Mouse (Mus musculus): Measurements from ENCODE around the gene Mansc4.

Mansc4 gene

DNA sequence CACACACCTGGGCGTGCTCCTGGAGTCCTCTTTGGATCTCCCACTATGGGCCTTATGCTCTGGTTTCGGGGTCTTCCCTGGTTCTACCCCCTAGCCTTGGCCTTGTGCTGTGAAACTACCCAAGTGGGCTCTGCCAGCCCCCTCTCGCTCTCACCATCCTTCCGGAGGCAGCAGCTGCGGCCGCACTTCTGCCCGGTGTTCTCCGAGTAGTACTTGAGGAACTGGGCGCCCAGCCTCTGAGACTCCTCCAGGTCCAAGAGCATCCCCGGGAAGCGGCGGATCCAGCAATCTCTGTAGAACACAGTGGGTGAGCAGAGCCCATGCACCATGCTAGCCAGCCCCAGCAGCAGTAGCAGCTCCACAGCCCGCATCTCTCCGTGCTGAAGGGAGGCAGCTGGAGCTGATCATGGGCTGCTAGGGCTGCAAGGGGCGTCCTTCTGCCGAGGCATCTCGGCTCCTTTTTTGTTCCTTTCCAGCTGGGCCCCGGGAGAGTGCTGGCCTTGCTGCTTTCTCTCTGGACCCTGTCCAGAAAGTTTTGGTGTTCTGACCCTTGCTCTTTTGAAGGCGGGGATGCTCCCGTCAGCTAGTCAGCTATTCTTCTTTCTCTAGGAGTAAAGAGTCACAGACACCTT, at the start of gene Mansc4:
Gene Mansc4, minus strand, starts transcription at position 439 of the 632 bp plus-strand sequence.
- peak; percentile 12 to 28 for DNase-seq

- no peak for DNase-seq
Observed at GRCm38 (mm10) chr6:147127239-147127638, 40.4 kb upstream of the Mansc4 start.

- DNase-seq, result no peak
Observed at GRCm38 (mm10) chr6:147121320-147121719, 34.5 kb upstream of the Mansc4 start.

GRCm38 (mm10) chr6:147118190-147118589, 31.4 kb upstream of the Mansc4 start:
- no peak for DNase-seq

DNA sequence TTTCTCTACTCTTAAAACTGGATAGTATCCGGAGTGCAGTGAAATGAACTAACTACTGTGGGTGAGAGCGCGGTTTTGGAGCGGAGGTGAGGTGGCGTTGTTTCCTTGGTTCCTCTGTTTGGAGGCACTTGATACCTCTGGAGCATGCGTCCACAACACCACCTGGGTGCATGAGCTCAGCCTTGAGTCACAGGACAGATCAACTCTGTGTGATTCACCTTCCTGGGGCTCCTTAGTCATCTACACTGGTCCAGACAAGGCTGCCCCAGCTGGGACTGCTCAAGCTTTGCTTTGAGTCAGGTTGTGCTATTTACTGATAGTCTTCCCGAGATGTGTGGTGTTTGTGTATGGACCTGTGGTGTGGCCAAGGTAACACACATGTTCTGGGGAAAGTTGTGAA, 30.9 kb upstream of the Mansc4 start:
- no peak for DNase-seq

GRCm38 (mm10) chr6:147116579-147116978, 29.7 kb upstream of the Mansc4 start:
- peak; percentile 58 to 72 for DNase-seq

- no peak for DNase-seq
Observed at GRCm38 (mm10) chr6:147109283-147109682, 22.5 kb upstream of the Mansc4 start.

DNA sequence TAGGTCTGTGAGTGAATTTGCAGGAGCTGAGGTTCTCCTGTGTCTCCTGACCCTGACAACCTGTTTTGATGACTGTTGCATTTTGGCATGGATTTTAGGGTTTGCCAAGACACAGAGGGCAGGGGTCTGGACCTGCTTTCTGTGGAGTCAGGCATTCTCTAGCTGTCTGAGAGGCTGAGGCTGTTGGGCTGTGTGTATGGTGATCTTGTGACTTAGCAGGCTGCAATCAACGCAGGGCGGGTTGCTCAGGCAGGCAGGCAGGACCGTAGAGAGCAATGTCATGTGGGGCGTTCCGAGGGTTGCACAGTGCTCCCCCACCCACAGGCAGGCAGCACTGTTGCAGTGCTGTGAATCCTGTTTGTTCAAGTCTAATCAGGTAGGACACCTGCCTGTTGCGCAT, 19.9 kb upstream of the Mansc4 start:
- no peak for DNase-seq

DNA sequence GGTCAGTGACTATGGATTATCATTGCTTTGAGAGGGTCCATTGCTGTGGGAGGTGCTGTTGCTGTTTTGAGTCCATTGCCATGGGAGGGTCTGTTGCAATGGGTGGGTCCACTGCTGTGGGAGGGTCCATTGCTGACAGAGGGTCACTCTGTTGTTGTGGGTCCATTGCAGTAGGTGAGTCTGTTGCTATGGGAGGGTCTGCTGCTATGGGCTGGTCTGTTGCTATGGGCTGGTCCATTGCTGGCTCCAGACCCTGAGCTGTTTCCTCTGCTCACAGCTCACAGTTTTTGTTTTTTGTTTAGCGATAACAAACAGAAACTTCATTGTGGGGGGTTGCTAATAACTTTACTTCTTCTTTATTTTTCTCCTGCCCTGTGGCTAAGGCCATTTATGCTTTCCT, 18.7 kb upstream of the Mansc4 start:
- DNase-seq, result no peak

DNA sequence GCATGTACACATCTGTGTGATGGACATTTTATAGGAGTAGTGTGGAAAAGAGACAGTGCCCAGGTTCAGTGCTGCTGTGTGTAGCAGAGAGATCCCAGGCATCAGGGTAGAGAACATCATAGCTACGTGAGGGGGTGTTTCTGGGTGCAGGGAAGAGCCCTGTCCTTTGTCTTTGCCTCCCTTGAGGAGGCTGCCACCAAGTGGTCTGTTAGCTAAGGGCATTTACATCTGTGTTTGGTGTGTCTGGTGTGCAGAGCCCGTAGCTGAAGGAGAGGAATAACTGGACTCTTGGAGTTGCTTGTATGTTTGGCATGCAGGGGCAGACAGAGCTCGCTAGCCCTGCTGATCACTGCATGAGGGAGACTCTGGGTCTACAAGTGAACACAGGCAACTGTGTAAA, 15.5 kb upstream of the Mansc4 start:
- no peak for DNase-seq

- peak; percentile 62 to 65 for DNase-seq
Observed at GRCm38 (mm10) chr6:147099458-147100277, 12.8 kb upstream of the Mansc4 start.

DNA sequence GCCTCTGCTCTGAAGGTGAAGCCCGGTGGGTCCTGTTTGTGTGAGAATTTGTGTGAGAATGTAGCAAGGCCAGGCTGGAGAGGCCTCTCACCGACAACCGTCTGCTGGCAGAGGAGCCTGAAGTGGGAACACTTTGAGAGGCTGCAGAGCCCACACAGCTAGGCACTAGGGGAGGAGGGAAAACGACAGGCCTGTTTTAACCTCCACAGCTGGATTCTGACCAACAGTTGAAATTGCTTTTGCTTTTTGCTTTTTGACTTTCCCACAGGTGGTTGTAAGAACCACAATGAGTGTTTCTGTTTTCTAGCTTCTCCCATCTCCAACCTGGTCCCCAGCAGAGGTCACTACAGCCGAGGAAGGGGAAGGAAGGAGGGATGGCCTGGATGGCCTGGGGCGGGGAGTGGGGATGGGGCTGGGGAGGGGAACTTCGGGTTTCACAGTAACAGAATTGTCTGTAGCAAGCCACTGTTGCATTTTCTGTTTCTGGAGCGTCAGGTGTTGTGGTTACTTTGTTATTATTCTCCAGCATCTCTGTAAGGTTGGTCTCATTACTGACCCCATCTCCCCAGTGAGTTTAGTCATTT, 10.6 kb upstream of the Mansc4 start:
- DNase-seq, result no peak

- no peak for DNase-seq
Observed at GRCm38 (mm10) chr6:147096934-147097333, 10.1 kb upstream of the Mansc4 start.

DNA sequence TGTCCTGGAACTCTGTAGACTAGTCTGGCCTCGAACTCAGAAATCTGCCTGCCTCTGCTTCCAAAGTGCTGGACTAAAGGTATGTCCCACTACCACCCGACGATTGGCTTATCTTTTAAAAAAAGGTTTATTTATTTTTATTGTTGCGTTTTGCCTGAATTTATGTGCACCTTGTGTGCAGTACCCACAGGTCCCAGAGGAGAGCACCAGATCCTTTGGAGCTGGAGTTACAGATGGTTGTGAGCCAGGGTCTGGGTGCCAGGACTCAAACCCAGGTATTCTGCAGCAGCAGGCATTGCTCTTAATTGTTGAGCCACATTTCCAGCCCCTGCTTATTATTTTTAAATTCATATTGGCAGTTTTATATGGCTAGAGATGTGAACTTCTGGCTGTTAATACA, 9.3 kb upstream of the Mansc4 start:
- no peak for DNase-seq

GRCm38 (mm10) chr6:147094771-147095170, 7.9 kb upstream of the Mansc4 start:
- DNase-seq, result no peak

- no peak for DNase-seq
Observed at GRCm38 (mm10) chr6:147092136-147092535, 5.3 kb upstream of the Mansc4 start.

DNA sequence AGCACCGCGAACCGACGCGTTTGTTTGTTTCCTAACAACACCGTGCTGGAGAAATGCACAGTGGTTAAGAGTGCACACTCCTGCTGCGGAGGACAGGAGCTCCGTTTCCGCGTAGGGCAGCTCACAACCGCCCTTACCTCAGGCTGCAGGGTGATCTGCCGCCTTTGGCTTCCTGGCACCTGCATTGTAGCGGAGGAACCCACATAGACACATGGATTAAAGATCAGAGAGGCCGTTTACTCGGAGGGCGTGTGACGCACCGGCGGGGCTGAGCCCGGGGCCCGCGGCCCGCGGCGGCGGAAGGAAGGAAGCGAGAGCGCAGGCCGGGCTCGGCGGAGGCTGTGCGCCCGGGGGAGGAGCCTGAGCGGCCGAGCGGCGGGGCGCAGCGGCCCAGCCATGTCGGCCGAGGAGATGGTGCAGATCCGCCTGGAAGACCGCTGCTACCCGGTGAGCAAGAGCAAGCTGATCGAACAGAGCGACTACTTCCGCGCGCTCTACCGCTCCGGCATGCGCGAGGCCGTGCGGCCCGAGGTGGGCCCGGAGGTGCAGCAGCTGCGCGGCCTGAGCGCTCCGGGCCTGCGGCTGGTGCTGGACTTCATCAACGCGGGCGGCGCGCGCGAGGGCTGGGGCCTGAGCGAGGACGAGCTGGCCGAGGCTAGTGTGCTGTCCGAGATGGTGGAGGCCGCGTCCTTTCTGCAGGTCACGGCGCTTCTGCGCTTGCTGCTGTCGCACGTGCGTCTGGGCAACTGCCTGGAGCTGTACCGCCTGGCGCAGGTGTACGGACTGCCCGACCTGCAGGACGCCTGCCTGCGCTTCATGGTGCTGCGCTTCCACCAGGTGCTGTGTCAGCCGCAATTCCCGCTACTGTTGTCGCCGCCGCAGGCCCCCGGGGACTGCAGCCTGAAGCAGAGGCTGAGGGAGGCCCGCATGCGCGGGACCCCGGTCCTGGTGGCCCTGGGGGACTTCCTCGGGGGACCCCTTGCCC, 4.6 kb upstream of the Mansc4 start, which contains the start of gene Klhl42:
Gene Klhl42, plus strand, starts transcription at position 244 of the 985 bp plus-strand sequence.
- peak; percentile 84 to 90 for DNase-seq

GRCm38 (mm10) chr6:147090191-147090590, 3.4 kb upstream of the Mansc4 start:
- no peak for DNase-seq

DNA sequence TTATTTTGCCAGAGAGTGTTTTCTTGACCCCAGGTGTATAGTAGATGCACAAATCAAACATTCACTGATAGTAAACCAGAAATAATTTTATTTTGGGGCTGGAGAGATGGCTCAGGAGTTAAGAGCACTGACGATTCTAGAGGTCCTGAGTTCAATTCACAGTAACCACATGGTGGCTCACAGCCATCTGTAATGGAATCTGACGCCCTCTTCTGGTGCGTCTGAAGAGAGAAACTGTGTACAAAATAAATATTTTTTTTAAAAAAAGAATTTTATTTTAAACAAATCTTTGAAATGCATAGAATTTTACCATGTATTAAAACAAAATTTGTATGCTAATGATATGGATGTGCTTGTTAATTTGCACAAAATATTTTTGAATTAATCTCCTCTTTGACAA, 1.7 kb upstream of the Mansc4 start:
- DNase-seq, result no peak

DNA sequence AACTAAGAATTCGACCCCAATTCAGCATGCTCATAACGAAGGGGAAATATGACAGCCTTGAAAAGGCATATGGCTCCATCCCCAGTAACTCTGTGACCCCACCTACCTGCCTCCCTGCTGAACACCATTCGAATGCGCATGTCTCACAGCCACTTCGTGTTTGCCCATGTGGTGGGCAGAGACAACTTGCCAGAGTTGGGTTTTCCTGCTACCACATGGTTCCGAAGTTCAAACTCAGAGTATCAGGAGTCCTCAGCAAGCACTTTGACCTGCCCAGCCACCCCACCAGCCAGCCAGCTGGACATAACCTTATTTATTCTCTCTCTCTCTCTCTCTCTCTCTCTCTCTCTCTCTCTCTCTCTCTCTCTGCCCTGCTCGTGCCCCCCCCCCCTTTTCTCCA, 904 bp upstream of the Mansc4 start:
- DNase-seq, result no peak

DNA sequence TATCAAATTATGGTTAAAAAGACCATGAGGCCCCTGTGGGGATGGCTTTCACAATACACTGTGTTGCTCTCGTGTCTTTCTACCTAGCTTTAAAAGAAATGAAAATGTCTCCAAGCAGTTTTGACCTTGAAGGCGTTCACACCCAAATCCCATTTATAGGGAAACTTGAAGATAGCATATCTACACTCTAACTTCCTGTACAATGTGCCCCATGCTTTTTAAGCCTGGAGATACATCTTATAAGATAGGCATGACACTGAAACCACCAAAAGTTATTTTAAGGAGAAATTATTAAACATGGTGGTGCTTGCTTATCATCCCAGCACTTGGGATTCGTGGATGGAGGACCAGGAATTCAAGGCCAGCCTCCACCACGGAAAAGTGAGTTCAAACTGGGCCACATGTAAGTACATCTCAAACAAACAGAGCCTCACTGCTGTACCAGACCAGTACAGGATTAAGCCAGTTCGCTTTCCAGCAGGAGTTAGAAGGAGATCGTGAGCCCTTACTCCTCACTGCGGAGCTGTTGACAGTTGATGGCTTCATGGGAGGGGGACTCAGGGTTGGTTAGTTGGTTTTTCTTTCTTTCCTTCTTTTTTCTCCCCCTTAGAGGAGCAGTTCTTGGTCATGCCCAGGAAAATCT, 1.3 kb downstream of the Mansc4 start:
- no peak for DNase-seq

- no peak for DNase-seq
Observed at GRCm38 (mm10) chr6:147079919-147080318, 6.9 kb downstream of the Mansc4 start.
